Mouse (Mus musculus) fat pad, adult 2 months (tissue): Measurements from ENCODE around the gene Tmem114.

Experiments
- DNase-seq: peaks from one replicate; pipeline ENCODE4 v3.0.0-alpha.2; 2011; ENCODE audit warnings: low read depth, low spot score; ENCODE audit errors: extremely low read depth

Tmem114 gene

GRCm38 (mm10) chr16:8424971-8425330 is at the start of gene Tmem114:
TSS of gene Tmem114 (minus strand) at chr16:8425136.
- no peak for DNase-seq

- DNase-seq = peak; percentile 13
Measured at GRCm38 (mm10) chr16:8470603-8471481, 45.9 kb upstream of the Tmem114 start, which contains the start of gene Mettl22. TSS of gene Mettl22 (plus strand) at chr16:8470788.

- no peak for DNase-seq
Measured at GRCm38 (mm10) chr16:8470132-8470531, 45.2 kb upstream of the Tmem114 start.

GRCm38 (mm10) chr16:8459098-8459497 is 34.2 kb upstream of the Tmem114 start:
- no peak for DNase-seq

- DNase-seq = no peak
Measured at GRCm38 (mm10) chr16:8458391-8458790, 33.5 kb upstream of the Tmem114 start.

- DNase-seq = no peak
Measured at GRCm38 (mm10) chr16:8455221-8455620, 30.3 kb upstream of the Tmem114 start.

- no peak for DNase-seq
Measured at GRCm38 (mm10) chr16:8453301-8453700, 28.4 kb upstream of the Tmem114 start.

GRCm38 (mm10) chr16:8446256-8446655 is 21.3 kb upstream of the Tmem114 start:
- DNase-seq = no peak

- no peak for DNase-seq
Measured at GRCm38 (mm10) chr16:8444911-8445310, 20.0 kb upstream of the Tmem114 start.

GRCm38 (mm10) chr16:8432616-8433015 is 7.7 kb upstream of the Tmem114 start:
- DNase-seq = no peak

GRCm38 (mm10) chr16:8429531-8429930 is 4.6 kb upstream of the Tmem114 start:
- no peak for DNase-seq

GRCm38 (mm10) chr16:8425736-8426135 is 800 bp upstream of the Tmem114 start:
- DNase-seq = no peak

- no peak for DNase-seq
Measured at GRCm38 (mm10) chr16:8424161-8424970, 570 bp downstream of the Tmem114 start.

GRCm38 (mm10) chr16:8423626-8424114 is 1.3 kb downstream of the Tmem114 start:
- no peak for DNase-seq

GRCm38 (mm10) chr16:8420842-8421241 is 4.1 kb downstream of the Tmem114 start:
- no peak for DNase-seq

GRCm38 (mm10) chr16:8420381-8420780 is 4.6 kb downstream of the Tmem114 start:
- no peak for DNase-seq

GRCm38 (mm10) chr16:8419666-8420065 is 5.3 kb downstream of the Tmem114 start:
- DNase-seq = no peak

- DNase-seq = no peak
Measured at GRCm38 (mm10) chr16:8418126-8418525, 6.8 kb downstream of the Tmem114 start.

GRCm38 (mm10) chr16:8417011-8417720 is 7.8 kb downstream of the Tmem114 start:
- DNase-seq = no peak

- no peak for DNase-seq
Measured at GRCm38 (mm10) chr16:8415996-8416395, 8.9 kb downstream of the Tmem114 start.

GRCm38 (mm10) chr16:8413441-8413840 is 11.5 kb downstream of the Tmem114 start:
- DNase-seq = no peak
